Mouse (Mus musculus) lung, adult 2 months (tissue): ENCODE measurements at regions not wholly inside any gene's neighbourhood (a gene's known extent, or its start where the extent isn't known, plus 50 kb on each side); places are given as distances from the start of the nearest gene placed in this dataset.

Experiments used
- CTCF ChIP-seq: fragments of 200-500 bp; IDR thresholded peaks from 2 replicates; pipeline ENCODE4 v1.5.1; 2011; ENCODE audit warnings: mild to moderate bottlenecking, low read length, control low read depth; ENCODE audit not compliant: insufficient read depth
- POLR2A ChIP-seq: fragments of 200-500 bp; IDR thresholded peaks from 2 replicates; pipeline ENCODE4 v1.6.1; 2011; ENCODE audit warnings: low read depth, mild to moderate bottlenecking, control low read depth, low read length, borderline replicate concordance; ENCODE audit errors: extremely low read depth

- TF ChIP-seq CTCF = no peak
- no peak for TF ChIP-seq POLR2A
Measured at GRCm38 (mm10) chr13:31255506-31255905, 281.5 kb downstream of the Gm5447 start.
